Mouse (Mus musculus): ENCODE data around the gene Hddc3.

- no peak; the same call in 1 of the 2 replicates for TF ChIP-seq CTCF (conservative IDR thresholded peaks at IDR 0.05; ENCODE audit: low read length)
- TF ChIP-seq NANOG (IDR thresholded peaks at IDR 0.05; ENCODE audit: borderline replicate concordance, low read length), result no peak
Measured at GRCm38 (mm10) chr7:80307766-80308165, 35.1 kb upstream of the Hddc3 start.
